Mouse (Mus musculus): ENCODE data around the gene Gm29554.
"Not testable (repeated sequence)": the region's sequence is repeated elsewhere in the genome, so short reads cannot be mapped to it uniquely, and the experiment has no call there.

Gm29554 gene

DNA sequence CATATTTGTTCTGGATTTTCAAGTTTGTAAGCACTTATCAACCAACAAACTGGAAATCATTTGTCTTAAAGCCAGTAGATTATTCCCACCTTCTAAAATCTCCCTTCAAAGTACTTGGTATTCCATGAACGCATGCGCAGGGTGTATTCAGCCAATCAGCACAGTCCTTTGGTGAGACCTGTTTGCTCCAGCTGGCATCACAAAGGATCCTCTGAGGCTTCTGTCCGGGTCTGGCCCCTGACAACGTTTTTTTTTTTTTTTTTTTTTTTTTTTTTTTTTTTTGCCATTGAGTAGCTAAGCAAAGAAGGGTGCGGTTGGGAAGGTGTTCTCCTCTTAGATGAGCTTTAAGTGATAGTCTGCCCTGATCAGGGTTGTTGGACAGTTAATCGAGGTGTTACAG lies at the start of gene Gm29554:
Gene Gm29554 (plus strand): TSS at position 301 of the 400 bp plus-strand sequence.
- DNase-seq = not testable (repeated sequence)

Data from kidney, postnatal 10 days (tissue).